Mouse (Mus musculus): ENCODE results near the gene Pou3f1.
"Not testable (repeated sequence)": the region's sequence is repeated elsewhere in the genome, so short reads cannot be mapped to it uniquely, and the experiment has no call there.

The Pou3f1 gene

GRCm38 (mm10) chr4:124692416-124692861, 35.8 kb downstream of the Pou3f1 start:
- DNase-seq (ENCODE audit: low read depth): peak; percentile 52

DNA sequence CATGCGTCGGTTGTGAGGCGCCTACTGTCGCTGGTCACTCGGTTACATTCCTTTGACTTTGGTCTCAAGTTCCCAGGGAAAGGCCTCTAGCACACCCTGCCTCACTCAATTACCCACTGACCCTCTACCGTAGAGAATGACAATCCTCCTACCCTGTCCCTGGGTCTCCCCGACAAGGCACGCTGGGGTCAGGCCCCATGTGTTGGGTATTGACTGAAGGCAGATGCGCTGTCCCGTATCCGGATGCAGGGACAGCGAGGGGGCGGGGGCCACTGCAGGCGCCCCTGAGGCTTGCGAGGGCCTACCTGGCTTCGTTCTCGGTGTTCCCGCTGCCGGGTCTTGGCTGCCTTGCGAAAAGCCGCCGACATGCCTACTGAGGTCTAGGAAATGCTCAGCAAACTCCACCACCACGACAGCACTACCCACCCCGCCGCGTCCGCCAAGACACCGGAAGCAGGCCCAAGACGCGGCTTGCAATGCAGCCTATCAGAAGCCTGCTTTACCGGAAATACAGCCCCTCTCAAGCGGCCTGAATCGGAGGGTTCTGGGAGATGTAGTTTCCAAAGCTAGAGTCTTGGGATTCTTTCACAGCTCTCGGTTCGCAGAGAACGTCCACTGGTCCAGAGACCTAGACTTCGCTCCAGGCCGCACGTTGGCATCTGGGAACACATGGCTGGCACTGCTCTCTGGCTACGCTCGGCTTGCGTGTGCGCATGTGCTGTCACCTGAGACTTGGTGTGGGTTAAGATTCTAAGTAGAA, 36.7 kb downstream of the Pou3f1 start, which contains the start of gene Utp11:
TSS of gene Utp11 (minus strand) at position 466 of the 760 bp plus-strand sequence.
- peak; percentile 96 for DNase-seq (ENCODE audit: low read depth)

DNA sequence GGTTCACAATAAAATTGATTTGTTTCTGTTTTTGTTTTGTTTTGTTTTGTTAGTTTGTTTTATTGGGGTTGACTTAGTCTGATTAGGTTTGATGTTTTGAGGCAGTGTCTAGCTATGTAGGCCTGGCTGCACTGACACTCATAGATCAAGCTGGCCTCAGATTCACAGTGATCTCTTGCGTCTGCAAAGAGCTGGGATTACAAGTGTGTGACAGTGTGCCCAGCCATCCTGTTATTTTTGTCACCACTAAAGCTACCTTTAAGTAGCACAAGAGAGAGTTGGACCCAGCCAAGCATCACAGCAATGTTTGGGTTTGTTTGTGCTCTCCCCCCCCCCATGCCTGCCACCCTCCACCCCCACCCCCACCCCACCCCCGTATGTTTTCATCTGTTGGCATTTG, 38.0 kb downstream of the Pou3f1 start:
- DNase-seq (ENCODE audit: low read depth): no peak

GRCm38 (mm10) chr4:124695786-124696516, 39.3 kb downstream of the Pou3f1 start:
- peak; percentile 67 for DNase-seq (ENCODE audit: low read depth)

- DNase-seq (ENCODE audit: low read depth): no peak
Observed at GRCm38 (mm10) chr4:124699791-124700190, 43.2 kb downstream of the Pou3f1 start.

DNA sequence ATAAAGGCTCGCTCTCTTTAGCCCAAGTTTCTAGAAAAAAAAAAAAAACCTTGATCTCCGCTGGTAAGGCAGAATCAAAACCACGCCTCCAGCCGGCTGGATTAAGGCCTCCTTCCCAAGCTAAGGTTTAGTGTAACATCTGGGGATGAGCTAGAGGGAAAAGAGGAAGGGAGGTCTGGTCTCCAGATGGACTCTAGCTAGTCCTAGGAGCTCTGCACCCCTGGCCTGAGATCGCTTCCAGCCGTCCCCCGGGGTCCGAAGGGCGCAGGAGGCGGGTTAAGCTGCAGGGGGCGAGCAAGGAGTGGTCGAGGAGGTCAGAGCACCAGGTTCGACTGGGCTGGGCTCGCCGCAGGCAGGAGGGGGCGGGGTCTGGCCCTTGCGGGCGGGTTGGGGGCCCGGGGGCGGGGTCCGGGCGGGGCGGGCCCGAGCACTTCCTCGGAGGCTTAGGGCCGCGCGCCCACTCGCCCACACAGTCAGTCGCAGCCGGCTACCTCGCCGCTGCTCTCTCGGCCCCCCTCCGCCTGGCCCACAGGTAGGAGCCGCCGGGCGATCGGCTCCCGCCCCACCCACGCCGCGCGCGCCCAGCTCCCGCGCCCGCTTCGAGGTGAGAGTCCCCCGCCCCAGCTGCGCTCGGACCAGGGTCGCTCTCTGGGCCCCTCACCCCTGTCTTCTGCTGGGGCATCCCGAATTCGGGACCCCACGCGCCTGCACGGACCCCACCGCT, 43.8 kb downstream of the Pou3f1 start, which contains the start of gene Fhl3:
TSS of gene Fhl3 (plus strand) at position 454 of the 724 bp plus-strand sequence.
- DNase-seq (ENCODE audit: low read depth): peak; percentile 94

DNA sequence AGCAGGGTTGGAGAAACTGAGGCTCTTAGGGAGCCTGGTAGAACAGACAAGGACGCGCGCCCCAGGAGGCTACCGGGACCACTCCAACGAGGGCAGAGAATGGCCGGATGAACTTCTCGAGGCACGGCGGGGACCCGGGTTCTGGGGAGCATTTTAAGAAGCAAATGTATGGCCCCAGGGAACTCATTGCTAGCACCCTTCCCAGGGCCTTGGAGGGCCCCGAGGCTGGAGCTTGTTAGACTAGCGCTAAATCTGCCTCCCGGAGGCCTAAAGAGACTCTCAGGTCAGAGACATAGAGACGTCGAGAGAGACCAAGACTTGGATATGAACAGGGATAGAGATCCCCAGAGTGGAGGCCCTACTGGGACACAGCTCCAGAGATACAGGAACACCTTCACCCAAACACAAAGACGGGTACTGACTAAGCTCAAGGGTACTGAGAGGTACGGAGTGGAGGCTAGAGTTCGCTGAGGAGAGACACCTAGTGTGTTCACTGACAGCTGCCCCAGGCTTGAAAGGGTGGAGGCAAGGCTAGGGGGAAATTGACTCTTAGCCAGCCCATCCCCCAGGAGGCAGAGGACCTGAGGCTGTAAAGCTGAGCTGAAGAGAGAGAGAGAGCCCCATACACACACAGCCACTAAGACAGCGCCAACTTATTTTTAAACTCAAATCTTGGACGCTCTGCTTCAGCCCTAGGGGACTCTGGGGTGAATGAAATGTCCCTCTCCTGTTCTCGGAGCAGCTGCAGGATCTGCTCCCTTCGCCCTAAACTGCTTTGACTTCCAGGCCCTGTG, 44.6 kb downstream of the Pou3f1 start:
- DNase-seq (ENCODE audit: low read depth): peak; percentile 83

GRCm38 (mm10) chr4:124701916-124702315, 45.3 kb downstream of the Pou3f1 start:
- DNase-seq (ENCODE audit: low read depth): peak; percentile 68

GRCm38 (mm10) chr4:124703406-124703805, 46.8 kb downstream of the Pou3f1 start:
- DNase-seq (ENCODE audit: low read depth): peak; percentile 67

DNA sequence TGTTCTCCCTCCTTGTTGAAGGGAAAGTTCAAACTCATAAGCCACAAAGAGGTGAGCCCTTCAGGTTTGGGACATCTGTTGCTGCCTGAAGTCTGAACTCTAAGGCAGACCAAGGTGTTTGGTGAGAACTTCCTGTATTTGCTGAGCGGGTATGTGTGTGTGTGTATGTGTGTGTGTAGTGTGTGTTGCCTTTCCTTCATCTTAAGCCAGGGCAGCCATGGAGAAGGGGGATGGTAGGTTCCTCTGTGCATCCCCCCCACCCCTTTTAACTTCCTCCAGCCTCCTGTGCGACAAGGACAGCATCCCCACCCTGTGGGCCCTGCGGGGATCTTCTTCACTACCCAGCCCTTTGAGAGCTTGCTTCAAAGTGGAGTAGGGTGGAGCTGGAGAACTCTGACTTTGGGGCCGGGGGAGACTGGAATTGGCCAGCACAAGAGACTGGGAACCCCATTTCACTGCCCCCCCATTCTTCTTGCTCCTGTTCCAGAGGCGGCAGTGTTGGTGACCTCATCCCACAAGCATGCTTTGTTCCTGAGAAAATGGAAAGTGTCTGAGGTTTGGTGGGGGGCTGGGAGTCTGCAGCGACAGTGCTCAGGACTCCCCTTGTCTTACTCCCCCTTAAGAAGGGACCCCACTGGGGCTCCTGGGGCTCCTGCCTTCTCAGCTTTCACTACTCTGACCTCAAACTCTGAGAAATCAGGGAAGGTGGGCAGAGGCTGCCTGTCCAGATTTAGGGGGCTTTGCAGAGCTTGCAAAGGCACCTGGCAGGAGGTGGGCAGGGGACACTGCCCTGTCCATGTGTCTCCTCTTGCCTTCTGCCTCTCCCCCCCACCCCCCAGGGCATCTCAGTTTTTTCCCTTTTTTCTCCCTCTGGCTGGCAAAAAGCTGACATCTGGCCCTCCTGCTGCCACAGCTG, 47.5 kb downstream of the Pou3f1 start:
- DNase-seq (ENCODE audit: low read depth): peak; percentile 81

DNA sequence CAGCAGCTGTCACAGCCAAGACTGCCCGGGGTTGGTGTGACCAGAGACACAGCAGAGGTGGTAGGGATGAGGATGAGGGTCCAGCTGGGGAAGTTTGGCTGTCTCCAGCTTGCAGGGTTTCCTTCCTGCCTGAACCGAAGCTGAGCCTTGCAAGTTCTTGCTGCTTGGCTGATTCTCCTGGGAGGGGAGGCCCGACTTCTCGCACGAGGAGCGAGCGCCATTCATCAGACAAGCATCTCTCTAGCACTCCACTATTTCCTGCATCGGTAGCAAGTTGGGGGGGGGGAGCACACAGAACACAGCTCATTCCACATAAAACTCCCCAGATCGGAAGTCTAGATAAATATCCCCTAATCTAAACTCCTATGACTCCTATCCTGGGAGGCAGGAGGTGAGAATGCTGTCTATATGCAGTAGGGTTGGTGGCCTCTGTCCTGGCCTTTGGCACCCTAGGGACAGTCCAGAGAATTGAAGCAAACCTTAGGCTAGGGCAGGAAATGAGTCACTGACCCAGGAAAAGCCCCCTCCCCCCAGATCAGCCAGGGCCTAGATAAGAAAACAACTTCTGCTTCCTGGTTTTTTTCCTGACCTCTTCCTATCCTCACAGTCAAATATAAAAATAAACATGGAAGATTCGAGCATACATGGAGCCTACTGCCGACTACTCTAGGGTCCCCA, 48.3 kb downstream of the Pou3f1 start:
- peak; percentile 84 for DNase-seq (ENCODE audit: low read depth)

DNA sequence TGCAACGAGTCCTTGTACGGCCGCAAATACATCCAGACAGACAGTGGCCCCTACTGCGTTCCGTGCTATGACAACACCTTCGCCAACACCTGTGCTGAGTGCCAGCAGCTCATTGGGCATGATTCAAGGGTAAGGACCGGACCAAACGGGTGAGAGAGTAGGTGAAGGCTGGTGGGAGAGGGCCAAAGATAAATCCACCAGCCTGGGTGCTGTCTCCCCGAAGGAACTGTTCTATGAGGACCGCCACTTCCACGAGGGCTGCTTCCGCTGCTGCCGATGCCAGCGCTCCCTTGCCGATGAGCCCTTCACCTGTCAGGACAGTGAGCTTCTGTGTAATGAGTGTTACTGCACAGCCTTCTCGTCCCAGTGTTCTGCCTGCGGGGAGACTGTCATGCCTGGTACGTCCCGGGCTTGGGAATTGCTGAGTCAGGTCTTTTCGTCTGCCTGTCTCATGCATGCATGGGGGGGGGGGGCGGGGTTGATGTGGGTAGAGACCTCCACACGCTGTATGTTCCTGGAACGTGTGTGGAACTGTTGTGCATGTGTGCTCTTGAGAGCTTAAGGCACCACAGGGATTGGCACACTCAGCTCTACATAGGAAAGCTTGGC, 49.2 kb downstream of the Pou3f1 start:
- DNase-seq (ENCODE audit: low read depth): no peak

DNA sequence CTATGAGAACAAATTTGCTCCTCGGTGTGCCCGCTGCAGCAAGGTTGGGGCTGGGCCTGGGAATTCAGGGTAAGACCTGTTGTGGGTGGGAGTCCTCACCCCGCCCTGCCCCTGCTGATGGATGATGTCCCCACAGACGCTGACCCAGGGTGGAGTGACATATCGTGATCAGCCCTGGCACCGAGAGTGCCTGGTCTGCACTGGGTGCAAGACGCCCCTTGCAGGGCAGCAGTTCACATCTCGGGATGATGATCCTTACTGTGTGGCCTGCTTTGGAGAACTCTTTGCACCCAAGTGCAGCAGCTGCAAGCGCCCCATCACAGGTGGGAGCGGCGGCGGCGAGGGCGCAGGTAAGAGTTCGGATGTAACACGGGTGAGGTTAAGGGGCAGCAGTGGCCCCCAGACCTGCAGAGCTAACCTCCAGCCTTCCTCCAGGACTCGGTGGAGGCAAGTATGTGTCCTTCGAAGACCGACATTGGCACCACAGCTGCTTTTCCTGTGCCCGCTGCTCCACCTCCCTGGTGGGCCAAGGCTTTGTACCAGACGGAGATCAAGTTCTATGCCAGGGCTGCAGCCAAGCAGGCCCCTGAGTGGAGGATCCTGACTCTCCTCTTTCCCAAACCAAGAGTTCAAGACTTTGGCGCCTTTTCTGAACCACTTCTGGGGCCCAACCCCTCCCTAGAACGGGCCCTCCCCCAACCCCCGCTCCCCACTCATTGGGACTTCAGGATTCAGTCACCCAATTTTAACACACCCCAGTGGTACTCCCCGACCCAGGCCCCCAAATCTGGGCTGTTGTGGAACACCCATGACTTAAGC, 51.0 kb downstream of the Pou3f1 start:
- not testable (repeated sequence) for DNase-seq (ENCODE audit: low read depth)

DNA sequence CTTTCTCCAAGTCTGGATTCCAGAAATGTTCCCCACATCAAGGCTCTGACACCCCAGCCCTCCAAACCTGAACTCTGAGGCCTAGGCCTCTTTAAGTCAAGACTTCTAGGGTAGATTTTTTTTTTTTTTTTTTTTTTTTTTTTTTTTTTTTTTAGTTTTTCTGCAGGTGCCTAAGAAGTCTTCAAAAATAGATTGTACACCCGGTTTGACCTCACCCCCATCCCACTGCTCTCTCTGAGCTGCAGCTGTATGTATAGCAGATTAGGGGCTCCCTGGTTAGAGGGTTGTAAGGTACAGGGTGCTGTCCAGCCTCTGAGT, 51.6 kb downstream of the Pou3f1 start:
- not testable (repeated sequence) for DNase-seq (ENCODE audit: low read depth)

GRCm38 (mm10) chr4:124708518-124709477, 52.2 kb downstream of the Pou3f1 start:
- peak; percentile 100 for DNase-seq (ENCODE audit: low read depth)

DNA sequence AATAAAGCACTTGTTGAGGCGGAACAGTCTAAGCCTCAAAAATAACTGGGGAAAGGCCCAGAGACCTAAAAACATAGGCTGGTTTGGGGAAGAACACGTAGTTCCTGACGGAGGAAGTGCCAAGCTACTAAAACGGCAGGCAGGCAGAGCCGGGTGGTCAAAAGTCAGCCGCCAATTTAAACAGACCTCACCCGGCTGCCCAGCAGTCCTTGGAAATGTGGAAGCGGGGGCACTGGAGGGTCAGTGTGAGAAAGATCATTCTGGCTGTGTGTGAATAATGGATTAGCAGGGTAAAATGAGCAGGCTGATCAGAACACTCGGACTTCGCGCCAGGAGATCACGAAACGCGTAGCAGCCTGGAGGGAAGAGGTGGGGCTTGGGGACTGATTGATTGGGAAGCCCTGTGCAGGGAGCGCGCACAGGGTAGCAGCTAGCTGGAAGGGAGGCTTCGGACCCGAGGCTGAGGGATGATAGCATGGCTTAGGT, 53.4 kb downstream of the Pou3f1 start:
- peak; percentile 46 for DNase-seq (ENCODE audit: low read depth)

Data from NIH3T3 (cell line).